Mouse (Mus musculus) v-Abl transformed pro-B cells (cell line): ENCODE measurements around the gene Ccni.

Experiments
- in situ Hi-C, 2 experiments: fragments of 400-800 bp; cut with MboI; formaldehyde crosslinking; loops; one replicate each; pipeline ENCODE4 v1.15.1; 2025; ENCODE audit not compliant: unreplicated experiment in 2 of 2

Ccni gene

DNA sequence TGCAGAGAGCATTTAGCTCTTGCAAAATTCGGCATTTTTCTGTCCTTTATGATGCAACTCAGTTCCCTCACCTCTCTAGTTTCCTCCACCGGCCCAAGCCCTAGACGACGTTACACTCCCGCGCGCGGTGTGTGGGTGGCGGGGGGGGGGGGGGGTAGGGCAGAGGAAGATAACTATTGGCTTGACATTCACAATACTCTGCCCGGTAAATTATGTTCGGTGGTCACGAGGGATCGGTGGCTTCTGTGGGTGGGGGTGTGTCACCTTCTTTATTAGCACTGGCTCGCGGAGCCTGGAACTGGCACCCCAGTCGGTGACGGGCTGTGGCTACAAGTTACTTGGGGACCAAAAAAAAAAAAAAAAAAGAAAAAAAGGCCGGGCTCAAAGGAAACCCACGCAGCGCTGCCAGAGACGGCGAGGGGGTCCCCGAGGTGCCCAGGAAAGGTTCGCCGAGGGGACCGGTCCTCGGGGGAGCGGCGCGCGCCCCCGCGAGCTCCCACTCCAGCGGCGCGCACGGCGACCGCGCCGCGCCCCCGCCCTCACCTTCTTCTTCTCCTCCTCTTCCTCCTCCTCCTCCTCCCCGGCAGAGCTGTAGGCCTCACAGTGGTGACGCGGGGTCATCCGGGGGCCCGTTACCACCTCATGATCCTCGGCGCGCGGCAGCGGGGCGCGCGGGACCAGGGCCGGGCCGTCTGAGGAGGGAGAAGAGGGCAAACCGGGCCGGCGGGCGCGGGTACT, 755 bp downstream of the Ccni start:
- in situ Hi-C loops, result loop anchor here in 1 of 2 experiments (5.0 kb wide), 1 partner anchor 62 kb away; the partner anchor contains the start of gene Ccng2

DNA sequence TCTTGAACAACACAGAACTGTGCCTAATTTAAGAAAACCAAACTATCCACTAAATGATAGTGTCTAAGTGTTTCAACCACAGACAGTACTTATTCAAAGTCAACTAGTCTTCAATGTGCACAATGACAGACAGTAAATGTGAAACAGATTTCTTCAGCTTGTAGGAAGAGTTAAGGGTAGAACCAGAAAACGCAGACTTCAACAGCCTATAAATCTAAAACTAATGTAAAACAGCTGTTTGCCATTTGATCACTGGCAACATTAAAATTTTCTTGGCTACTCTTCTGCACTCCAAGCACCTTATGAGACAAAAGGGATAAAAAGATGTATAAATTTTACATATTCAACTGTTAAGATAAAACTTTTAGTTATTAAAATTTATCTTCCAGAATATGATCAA, 5.1 kb downstream of the Ccni start:
- in situ Hi-C loops, result no loop called here

DNA sequence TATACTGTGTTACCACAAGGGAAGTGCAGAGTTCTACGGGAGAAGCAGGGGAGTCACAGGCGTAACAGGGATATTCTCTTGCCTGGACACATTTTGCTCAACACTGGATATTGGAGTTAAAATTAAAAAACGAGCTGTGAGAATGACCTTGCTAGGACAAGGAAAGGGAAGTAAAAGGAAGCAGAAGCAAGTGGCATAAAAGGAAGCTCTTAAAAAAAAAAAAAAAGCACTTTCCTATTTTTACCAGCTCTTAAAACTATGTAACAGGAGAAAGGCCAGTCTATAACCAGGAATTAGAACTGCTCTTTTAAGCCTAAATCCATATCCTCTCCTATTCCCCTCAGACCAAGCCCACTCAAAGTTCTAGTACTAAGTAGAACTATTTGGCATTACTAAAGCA, 8.1 kb downstream of the Ccni start:
- in situ Hi-C loops, result loop anchor here in 1 of 2 experiments (25.0 kb wide), 1 partner anchor 1136 kb away; no protein-coding TSS in a partner anchor

DNA sequence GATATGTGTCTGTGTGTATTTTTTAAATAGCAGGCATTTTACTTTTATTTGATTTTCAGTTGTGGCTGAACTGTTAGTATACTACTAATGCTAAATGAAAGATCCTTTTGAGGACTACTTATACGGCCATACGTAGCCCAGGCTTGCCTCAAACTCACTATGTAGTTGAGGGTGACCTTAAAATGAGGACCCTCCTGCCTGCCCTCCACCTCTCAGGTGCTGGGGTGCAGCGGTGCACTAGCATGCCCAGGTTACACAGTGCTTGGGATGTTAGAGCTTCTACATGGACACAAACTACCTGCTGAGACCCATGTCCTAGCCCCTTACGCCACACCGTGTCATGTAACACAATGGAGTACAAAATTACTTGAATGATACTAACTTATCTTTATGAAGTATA, 15.9 kb downstream of the Ccni start:
- in situ Hi-C loops, result loop anchor here in 1 of 2 experiments (25.0 kb wide), 1 partner anchor 1128 kb away; no protein-coding TSS in a partner anchor

DNA sequence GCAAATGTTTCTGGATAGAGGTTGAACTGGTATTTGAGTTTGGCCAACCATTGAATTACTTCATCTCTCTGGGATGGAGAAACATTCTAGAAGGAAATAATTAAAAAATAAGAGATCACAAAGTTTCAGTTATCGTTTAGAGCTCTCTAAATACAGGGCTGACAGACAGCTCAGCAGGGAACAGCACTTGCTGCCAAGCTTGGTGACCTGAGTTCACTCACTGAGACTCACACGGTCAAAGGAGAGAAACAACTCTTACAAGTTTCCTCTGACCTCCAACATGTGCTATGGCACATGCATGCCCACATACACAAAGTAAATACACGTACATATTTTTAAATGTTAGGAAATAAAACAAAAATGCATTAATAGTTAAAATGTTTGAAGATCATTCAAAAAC, 16.7 kb downstream of the Ccni start:
- in situ Hi-C loops, result loop anchor here (5.0 to 25.0 kb wide), 2 partner anchors 78 to 1127 kb away; partner anchors contain the start of gene Ccng2 (in 1 of the 2)

DNA sequence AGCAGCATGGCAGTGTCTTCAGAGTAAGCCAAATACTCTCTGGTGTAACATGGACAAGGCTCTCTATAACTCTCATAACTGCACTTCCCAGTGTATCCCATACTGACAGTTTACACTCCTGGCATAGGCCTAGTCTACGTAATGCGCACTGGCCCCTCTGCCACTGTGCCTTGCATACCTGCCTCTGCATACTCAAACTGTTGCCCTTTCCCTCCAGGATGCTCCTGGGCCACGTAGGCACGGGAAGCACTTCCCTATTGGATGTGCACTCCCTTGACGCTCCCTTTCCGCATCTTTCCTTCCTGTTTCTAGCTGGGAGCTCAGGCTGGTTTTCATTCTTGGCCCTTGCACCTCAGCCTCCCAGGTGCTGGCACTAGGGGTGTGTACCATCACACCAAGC, 21.7 kb downstream of the Ccni start:
- in situ Hi-C loops, result loop anchor here in 1 of 2 experiments (25.0 kb wide), 1 partner anchor 1122 kb away; no protein-coding TSS in a partner anchor

DNA sequence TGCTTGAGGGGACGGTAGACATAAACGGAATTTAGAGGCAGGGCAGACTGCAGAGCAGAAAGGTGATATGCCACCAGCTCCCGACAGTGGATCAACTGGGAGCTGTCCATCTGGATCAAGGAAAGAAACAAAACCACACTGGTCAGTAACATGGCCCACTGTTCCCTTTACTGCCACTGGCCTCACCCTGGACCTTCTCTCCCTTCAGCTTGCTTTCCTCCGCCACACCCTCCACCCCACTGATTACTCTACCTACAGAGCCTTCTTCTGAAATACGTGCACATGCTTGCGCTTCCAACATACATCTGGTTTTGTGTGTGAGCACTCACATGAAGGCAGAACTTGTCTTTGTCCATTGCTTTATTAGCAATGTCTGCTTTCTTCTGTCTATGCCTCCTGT, 23.0 kb downstream of the Ccni start:
- in situ Hi-C loops, result loop anchor here in 1 of 2 experiments (25.0 kb wide), 1 partner anchor 1121 kb away; no protein-coding TSS in a partner anchor

DNA sequence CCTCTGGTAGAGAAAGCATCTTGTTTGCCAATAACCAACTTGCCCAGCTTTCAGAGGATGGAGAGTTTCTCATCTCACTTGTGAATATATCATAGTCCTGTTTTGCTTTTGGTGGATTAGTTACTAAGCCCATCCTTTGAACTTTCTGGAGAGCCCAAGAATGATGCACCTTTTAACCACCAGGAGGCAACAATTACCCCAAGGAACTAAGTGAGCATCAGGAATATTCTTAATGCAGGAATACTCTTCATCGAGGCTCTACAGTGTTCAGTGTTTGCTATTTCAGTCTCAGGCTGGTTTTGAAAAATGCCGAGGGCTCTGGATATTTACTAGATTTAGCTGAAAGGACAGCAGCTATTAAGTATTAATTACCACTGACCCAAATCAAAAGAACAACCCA, 26.0 kb downstream of the Ccni start:
- in situ Hi-C loops, result loop anchor here in 1 of 2 experiments (25.0 kb wide), 1 partner anchor 1118 kb away; no protein-coding TSS in a partner anchor

DNA sequence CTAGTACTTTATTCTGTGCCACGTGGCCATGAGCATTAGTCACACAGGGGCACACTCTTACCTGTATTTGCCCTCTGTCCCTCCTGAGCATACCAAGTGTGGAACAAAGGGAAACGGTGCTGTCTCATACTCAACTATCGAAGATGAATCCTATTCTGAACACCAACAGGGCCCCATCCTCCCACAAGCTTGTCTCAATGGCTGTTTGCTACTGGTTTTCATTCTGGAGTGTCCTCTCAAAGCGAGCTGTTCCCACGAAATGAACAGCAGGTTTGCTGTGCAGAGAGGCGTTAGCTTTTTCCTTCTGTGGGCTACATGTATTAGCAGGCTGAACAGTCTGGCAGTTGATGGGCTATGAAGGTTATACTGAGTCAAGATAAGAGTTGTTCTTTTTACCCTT, 27.7 kb downstream of the Ccni start:
- in situ Hi-C loops, result loop anchor here in 1 of 2 experiments (25.0 kb wide), 1 partner anchor 1116 kb away; no protein-coding TSS in a partner anchor

DNA sequence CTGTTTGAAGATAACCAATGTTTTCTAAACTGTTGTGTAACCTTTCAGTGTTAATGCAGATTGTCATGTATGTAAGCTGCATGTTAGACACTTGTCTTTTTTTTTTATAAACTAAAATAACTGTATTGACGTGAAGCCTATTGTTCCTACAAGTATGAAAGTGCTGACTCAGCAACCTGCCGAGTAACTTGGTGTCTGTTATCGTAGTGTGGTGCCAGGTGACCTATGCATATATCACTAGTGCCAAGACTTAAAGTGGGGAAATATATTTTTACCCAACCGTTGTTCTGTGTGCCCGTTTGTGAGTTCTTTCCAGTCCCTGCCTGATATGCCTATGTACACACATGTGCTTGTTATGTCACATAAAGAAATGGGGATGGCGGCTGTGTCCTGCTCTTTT, 31.6 kb downstream of the Ccni start:
- in situ Hi-C loops, result loop anchor here in 1 of 2 experiments (25.0 kb wide), 2 partner anchors 512 to 1112 kb away; no protein-coding TSS in a partner anchor

DNA sequence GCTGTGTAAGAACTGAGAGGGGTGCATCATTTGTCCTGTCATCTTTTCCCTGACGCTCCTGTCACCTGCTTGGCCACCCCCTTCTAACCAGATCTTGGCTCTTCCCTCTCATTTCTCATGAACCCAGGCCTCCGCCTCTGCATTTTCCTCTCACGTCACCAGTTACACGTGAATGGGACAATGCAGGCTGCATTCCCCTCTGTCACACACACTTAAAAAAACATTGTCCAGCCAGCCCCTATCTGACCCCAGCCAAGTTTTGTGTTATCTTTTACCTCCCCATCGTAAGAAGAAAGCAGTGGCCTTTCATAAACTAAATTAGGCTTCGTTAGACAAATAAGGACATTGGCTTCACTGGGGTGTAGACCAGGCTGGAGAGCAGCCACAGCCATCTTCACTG, 33.8 kb downstream of the Ccni start:
- in situ Hi-C loops, result loop anchor here in 1 of 2 experiments (25.0 kb wide), 1 partner anchor 510 kb away; no protein-coding TSS in a partner anchor

DNA sequence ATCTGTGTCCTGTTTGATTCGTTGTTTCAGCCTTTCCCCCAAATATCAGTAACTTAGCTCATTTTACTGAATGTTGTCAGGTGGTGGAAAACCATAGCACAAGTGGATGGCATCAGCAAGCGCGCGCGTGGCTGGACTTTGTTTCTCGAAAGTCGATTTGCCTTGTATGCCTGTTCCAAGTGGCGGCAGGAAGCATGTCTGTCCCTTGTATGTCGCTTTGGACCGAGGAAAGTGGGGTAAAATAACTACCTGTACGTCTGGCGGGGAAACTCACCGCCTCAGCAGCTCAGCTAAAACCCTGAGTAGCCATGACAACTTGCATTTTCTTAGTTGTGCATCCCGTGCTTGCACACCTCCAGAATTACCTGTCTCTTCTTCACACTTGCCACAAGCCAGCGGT, 34.9 kb downstream of the Ccni start:
- in situ Hi-C loops, result loop anchor here in 1 of 2 experiments (25.0 kb wide), 1 partner anchor 509 kb away; no protein-coding TSS in a partner anchor

DNA sequence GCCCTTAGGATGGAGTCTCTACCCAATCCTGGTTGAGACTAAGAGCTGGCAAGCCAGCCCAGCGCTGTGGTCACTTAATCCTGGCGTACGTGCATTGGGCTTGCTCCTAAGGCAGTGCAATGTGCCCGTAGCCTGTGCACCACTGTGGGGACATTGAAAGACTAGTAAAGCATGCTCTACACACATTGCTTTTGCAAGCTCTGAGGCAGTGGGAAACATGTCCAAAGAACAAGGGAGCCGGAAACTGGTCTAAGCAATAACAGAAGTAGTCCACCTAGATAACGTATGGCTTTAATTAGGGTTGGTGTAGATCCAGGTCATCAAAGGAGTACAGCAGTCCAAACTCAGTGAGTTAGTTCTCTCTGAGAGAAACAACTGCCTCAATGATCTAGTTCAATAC, 37.6 kb downstream of the Ccni start:
- in situ Hi-C loops, result loop anchor here in 1 of 2 experiments (10.0 to 25.0 kb wide), 2 partner anchors 184 to 506 kb away; no protein-coding TSS in a partner anchor

DNA sequence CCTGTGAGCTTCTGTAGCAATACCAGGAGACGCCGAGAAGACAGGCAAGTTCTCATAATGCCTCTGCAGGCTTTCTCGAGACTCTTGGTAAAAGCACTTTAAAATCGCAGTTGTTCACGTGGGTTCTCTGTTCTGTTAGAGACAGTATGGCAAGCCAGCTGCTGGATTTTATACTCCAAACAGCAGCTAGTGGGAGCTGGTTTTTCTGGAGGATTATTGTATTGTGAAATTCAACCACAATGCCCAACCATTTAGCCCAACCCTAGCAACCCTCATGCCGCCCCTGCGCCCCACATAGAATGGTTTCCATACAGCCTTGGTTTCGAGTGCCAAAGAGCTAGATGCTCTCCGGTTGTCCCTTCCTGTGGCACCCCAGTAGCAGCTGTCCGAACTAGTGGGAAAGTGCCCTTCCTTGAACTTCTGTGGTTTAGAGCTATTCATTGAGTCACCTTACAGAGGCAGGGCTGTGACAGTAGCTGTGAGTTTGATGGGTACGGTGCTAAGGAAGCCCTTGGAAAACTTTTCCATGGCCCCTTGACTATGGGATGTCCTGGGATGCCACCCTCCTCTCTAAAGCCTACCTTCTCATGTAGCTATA, 38.3 kb downstream of the Ccni start:
- in situ Hi-C loops, result loop anchor here in 1 of 2 experiments (10.0 to 25.0 kb wide), 2 partner anchors 183 to 506 kb away; no protein-coding TSS in a partner anchor

DNA sequence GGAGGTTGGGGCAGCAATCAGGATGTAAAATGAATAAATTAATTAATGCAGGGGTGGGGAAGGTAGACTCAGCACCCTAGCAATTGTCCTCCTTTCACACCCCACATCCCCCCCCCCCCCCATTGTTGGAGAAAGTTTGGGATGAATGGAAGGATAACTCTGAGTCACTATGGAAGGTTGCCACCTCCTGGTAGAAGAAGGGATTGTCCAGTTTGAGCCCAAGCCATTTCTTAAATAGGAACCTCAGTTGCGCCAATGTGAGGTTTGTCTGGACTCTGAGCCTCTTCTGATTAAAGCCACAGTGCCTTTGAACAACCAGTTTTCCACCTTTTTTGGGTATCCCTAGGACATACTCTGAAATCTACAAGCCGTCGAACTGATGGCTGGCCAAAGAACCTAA, 42.8 kb downstream of the Ccni start:
- in situ Hi-C loops, result loop anchor here (5.0 to 25.0 kb wide), 4 partner anchors 179 to 501 kb away; partner anchors contain the start of gene Ccdc158 (in 1 of the 2)

DNA sequence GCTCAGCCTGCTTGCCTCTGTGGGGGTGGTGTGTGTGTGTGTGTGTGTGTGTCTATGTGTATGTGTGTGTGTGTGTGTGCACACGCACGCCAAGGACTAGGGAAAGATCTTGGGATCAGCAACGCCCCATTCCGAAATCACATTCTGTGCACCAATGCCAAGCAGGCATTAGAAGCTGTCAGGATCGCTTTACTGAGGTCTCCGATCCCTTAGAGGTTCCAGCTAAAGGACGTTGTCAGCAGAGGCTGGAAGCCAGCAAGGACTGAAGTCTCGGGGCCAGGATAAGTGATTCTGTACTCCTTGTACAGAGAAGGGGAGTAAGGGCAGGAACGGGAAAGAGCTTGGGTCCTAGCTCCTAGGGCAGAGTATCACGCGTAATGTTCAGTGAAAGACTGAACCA, 51.9 kb downstream of the Ccni start:
- in situ Hi-C loops, result loop anchor here in 1 of 2 experiments (25.0 kb wide), 1 partner anchor 492 kb away; no protein-coding TSS in a partner anchor

DNA sequence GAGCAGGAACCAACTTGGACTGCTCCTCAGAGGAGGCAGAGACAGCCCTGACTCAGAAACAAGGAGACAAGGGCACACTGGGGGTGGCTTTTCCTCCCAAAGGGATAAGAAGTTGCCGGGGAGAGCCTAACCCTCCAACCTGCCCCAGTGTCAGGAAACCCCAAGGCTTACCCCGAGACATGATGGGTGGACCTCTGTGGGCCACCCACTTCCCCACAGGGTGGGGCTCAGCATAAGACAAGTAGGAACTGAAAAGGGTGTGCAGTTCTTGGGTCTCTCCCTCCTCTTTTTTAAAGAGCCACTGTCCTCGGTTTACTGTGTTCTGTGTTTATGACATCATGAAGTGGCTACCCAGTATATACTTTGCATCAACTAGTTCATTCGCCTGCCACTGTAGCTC, 53.8 kb downstream of the Ccni start:
- in situ Hi-C loops, result loop anchor here in 1 of 2 experiments (25.0 kb wide), 1 partner anchor 490 kb away; no protein-coding TSS in a partner anchor

DNA sequence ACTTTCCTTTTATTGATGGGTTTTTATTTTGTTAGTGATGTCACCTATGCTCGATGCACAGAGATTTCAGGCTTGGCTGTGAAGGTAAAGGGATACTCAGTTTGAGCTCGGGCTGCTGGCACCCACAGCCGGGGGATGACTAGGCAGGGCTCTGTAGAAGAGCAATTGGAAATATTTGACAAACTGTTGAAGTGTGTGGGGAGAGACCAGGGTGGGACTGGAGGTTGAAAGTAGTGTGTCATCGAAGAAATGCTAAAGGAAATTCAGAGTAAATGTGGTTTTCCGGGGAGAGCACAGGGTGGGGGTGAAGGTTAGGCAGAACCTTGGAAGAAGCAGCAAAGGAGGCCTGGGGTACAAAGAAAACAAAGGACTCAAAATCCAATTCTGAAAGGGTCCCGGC, 54.3 kb downstream of the Ccni start:
- in situ Hi-C loops, result loop anchor here in 1 of 2 experiments (25.0 kb wide), 1 partner anchor 490 kb away; no protein-coding TSS in a partner anchor

DNA sequence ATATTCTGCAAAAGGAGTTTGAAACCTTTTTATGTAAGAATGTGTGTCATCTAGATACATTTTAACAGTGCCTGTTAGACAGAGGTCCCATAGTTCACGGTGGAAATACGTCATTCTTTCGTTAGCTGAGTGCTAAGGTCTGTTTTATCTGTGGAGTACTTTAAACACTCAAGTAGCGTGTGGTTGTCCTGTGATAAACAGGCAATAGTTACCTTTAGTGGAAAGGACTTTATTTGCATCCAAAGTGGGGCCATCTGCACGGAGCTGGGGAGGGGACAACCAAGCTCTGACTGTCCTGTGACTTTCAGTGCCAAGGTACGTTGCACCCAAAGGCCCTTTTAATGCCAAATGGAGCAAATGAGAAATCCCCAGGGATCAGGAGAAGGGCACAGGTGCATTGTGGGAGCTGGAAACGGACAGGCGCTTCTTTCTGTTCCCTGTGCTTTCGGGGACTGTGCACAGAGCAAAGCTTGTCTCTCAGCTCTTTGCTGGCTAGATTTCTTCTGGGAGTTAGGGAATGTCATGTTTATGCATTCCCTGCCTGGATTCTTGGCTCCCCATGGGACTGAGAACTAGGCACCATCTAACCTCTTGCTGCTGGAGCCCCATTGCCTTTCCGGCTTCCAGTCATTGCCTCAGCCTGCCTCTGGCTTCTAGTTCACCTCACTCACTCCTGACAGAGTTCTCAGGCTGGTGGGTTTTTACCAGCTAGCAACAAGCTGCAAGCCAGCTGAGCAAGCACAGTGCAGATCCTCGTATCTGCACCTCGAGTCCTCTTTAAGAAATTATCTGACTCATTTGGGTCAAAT, 56.1 kb downstream of the Ccni start:
- in situ Hi-C loops, result loop anchor here in 1 of 2 experiments (25.0 kb wide), 1 partner anchor 488 kb away; no protein-coding TSS in a partner anchor

DNA sequence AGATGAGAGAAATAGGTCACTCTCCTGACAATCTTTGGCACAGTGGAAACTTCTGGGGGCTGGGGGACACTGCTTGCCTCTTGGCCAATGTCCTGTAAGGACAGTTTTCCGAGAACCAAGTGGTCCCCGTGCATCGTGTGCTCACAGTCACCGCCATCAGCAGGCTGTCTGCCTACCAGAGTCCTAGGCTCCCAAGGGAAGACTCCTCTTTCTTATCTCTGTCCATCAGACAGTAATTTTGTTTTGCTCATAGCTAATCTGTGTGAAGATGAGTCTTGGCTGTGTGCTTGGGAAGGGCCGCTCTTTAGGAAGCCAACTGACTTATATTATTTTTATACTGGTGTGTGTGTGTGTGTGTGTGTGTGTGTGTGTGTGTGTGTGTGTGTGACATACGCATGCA, 60.8 kb downstream of the Ccni start:
- in situ Hi-C loops, result no loop called here
